Mouse (Mus musculus): Measurements from ENCODE around the gene Rrp8. TPM values are rescaled to one million over a fixed set of nuclear protein-coding genes. Genes with fewer than 3 reads are reported as not detected.
"Not testable (repeated sequence)": the region's sequence is repeated elsewhere in the genome, so short reads cannot be mapped to it uniquely, and the experiment has no call there.

The Rrp8 gene
- total RNA-seq, 2 experiments from 2014 or later: 10.1 to 15.2 TPM

- peak; percentile 94 to 98 for DNase-seq (ENCODE audit: low spot score in 2 of 2)
- intact Hi-C loops (cut with DNase I): loop anchor here (5.0 kb wide), 1 partner anchor 114 kb away; no protein-coding TSS in a partner anchor
These were observed 14.6 kb upstream of the Rrp8 start, which contains the start of gene Tpp1 for GRCm38 (mm10) chr7:105751491-105752433. Gene Tpp1, minus strand, starts transcription at chr7:105752235.

DNA sequence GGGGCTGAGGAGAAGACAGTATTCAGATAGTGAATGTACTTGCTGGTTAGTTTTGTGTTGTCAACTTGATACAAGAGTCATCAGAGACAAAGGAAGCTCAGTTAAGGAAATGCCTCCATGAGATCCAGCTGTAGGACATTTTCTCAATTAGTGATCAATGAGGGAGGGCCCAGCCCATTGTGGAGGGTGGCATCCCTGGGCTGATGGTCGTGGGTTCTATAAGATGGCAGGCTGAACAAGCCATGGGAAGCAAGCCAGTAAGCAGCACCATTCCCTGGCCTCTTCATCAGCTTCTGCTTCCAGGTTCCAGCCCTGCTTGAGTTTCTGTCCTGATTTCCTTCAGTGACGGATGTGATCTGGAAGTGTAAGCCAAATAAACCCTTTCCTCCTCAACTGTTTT, 10.6 kb upstream of the Rrp8 start:
- intact Hi-C loops (cut with DNase I): no loop called here
- DNase-seq (ENCODE audit: low spot score in 2 of 2): no peak

GRCm38 (mm10) chr7:105743926-105744590, 6.9 kb upstream of the Rrp8 start, which contains the start of gene Taf10:
Gene Taf10, minus strand, starts transcription at chr7:105744361.
- peak; percentile 84 to 87 for DNase-seq (ENCODE audit: low spot score in 2 of 2)
- intact Hi-C loops (cut with DNase I): no loop called here

GRCm38 (mm10) chr7:105743246-105743925, 6.2 kb upstream of the Rrp8 start:
- DNase-seq (ENCODE audit: low spot score in 2 of 2); intact Hi-C loops (cut with DNase I): not testable (repeated sequence)

DNA sequence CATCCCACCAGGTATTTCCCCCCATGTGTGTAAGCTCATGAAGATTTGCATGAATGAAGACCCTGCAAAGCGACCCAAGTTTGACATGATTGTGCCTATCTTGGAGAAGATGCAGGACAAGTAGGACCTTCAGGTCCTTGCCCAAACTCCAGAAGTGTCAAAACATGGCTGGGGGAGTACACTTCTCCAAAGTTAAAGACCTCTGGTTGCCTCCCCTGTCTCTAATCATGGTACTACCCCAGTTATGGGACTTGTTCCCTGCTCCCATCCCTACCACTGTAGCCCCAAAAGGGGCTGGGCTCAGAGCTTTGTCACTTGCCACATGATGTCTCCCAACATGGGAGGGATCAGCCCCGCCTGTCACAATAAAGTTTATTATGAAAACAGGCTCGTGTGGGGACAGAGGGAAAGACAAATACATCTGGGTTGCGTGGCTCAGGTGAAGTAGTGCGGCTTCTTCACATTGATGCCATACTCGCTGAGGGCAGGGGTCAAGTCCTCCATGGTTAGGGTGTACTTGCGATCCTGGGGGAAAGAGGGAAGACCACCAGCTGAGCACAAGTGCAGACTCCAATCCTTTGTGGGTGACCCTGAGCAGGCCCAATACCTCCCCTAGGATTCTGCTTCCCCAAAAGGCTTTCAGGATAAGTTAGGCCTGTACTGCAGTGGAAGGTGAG, 5.5 kb upstream of the Rrp8 start:
- intact Hi-C loops (cut with DNase I); DNase-seq (ENCODE audit: low spot score in 2 of 2): not testable (repeated sequence)

GRCm38 (mm10) chr7:105741978-105742377, 4.8 kb upstream of the Rrp8 start:
- intact Hi-C loops (cut with DNase I): no loop called here
- DNase-seq (ENCODE audit: low spot score in 2 of 2): no peak

DNA sequence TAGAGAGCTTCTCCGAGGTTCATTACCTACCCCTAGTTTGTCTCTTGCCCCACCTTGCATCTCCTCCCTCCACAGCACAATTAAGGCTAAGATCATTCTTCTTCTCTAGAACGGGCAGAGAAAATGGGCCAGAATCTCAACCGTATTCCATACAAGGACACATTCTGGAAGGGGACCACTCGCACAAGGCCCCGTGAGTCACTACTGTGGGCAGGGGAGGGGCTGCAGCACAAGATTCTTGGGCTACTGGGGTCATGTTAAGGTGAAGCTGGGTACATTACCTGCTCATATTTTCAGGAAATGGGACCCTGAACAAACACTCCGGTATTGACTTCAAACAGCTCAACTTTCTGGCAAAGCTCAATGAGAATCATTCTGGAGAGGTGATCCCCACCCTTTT, 3.7 kb upstream of the Rrp8 start:
- intact Hi-C loops (cut with DNase I): no loop called here
- no peak for DNase-seq (ENCODE audit: low spot score in 2 of 2)

- intact Hi-C loops (cut with DNase I): no loop called here
- DNase-seq (ENCODE audit: low spot score in 2 of 2): no peak
These were observed 3.1 kb upstream of the Rrp8 start for GRCm38 (mm10) chr7:105740089-105740795.

DNA sequence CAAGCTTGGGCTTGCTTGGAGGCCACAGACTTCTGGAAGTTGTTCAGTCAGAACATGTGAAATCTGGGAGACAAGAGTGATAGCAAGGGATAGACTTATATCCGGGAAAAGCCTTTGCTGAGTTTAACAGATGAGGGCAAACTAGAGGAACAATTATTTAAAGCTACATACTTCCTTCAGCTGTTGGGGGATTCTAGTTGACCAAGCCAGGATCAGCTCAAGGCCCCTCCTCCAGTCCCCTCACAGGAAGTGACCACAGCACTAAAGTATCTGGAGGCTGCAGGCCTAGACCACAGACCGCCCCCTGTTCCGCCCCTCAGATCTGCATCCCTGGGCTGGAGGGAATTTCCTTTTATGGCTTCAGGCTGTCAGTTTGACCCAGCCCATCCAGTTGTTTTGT, 1.8 kb upstream of the Rrp8 start:
- intact Hi-C loops (cut with DNase I): loop anchor here (10.0 kb wide), 2 partner anchors 94 to 184 kb away; partner anchors contain the start of genes Arfip2, Gm45799, Smpd1 and Timm10b
- no peak for DNase-seq (ENCODE audit: low spot score in 2 of 2)

- no peak for DNase-seq (ENCODE audit: low spot score in 2 of 2)
- intact Hi-C loops (cut with DNase I): loop anchor here (10.0 kb wide), 2 partner anchors 93 to 183 kb away; partner anchors contain the start of genes Arfip2, Gm45799, Smpd1 and Timm10b
These were observed 1.1 kb upstream of the Rrp8 start for GRCm38 (mm10) chr7:105738286-105738685.

DNA sequence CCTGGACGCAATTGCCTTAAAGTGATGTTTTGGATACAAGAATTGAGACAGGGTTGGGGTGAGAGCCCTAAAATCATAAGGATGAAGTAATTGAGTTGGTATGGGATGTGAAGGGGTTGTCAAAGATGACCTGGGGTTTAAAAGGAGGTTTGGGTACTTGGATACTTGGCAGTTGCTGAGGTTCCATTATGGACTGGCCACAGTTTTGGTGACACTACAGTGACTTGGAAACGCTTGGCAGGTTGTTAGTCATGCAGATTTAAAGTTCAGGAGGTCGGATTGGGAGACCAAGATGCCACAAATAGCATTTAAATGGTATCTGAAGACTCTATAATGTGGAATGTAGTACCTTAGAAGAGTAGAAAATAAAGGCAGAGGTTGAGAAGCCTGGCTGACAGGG, 463 bp upstream of the Rrp8 start:
- intact Hi-C loops (cut with DNase I): loop anchor here (2.0 to 10.0 kb wide), 3 partner anchors 73 to 183 kb away; partner anchors contain the start of genes Arfip2, Gm45799, Mrpl17 and Smpd1
- no peak for DNase-seq (ENCODE audit: low spot score in 2 of 2)

DNA sequence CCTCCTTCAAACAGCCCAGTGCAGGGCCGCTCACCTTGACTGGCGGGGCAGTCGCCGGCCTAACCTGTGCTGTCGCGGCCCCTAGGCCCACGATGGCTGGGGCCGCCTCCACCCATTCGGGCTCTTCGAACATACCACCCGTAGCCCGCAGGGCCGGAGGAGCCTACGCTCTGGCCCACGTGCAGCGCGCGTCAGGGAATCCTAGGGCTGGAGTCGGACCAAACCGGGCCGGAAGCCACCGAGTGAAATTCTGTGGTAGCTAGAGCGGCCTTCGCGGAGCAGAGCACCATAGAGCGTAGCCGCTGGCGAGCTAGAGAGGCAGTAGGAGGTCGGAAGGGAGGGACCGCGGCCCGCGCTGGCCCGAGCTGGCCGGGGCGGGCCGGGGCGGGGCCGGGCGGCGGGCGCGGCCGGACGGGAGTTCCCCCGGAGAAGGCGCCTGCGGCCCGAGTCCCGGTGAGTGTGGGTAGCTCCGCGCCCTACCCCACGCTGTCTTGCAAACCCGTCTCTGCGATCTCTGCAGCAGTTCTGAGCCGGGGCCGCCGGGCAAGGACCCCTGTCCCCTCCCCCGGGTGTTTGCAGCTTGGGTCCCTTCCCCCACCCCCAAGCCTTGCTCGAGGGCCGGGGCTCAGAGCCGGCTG, 802 bp downstream of the Rrp8 start, which contains the start of gene Ilk:
Gene Ilk, plus strand, starts transcription at position 329 of the 638 bp plus-strand sequence.
- DNase-seq (ENCODE audit: low spot score in 2 of 2): peak; percentile 91 to 93
- intact Hi-C loops (cut with DNase I): loop anchor here (2.0 to 10.0 kb wide), 3 partner anchors 74 to 182 kb away; partner anchors contain the start of genes Arfip2, Gm45799, Mrpl17 and Smpd1

GRCm38 (mm10) chr7:105735464-105735863, 1.7 kb downstream of the Rrp8 start:
- not testable (repeated sequence) for DNase-seq (ENCODE audit: low spot score in 2 of 2)
- intact Hi-C loops (cut with DNase I): loop anchor here (10.0 kb wide), 2 partner anchors 91 to 181 kb away; partner anchors contain the start of genes Arfip2, Gm45799, Smpd1 and Timm10b

GRCm38 (mm10) chr7:105734826-105735225, 2.4 kb downstream of the Rrp8 start:
- intact Hi-C loops (cut with DNase I): loop anchor here (10.0 kb wide), 2 partner anchors 90 to 180 kb away; partner anchors contain the start of genes Arfip2, Gm45799, Smpd1 and Timm10b
- DNase-seq (ENCODE audit: low spot score in 2 of 2): no peak

DNA sequence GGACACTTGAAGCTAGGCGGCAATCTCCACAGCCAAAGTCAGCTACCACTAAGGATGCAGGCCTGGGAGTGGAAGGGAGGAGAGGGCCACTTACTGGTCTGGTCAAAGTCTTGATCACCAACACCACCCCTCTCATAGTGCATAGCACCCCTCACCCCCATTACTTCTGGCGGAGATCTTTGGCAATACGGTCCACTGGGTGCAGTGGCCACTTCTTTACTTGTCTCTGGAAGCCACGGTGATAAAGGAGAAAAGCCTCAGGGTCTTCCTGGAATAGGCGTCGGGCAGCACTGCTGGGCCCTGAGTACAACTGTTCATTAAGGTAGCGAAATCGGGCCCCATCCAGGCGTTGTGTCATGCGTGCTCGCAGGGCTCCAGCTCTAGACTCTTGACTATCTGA, 3.3 kb downstream of the Rrp8 start:
- intact Hi-C loops (cut with DNase I): loop anchor here (10.0 kb wide), 2 partner anchors 89 to 179 kb away; partner anchors contain the start of genes Arfip2, Gm45799, Smpd1 and Timm10b
- no peak for DNase-seq (ENCODE audit: low spot score in 2 of 2)

DNA sequence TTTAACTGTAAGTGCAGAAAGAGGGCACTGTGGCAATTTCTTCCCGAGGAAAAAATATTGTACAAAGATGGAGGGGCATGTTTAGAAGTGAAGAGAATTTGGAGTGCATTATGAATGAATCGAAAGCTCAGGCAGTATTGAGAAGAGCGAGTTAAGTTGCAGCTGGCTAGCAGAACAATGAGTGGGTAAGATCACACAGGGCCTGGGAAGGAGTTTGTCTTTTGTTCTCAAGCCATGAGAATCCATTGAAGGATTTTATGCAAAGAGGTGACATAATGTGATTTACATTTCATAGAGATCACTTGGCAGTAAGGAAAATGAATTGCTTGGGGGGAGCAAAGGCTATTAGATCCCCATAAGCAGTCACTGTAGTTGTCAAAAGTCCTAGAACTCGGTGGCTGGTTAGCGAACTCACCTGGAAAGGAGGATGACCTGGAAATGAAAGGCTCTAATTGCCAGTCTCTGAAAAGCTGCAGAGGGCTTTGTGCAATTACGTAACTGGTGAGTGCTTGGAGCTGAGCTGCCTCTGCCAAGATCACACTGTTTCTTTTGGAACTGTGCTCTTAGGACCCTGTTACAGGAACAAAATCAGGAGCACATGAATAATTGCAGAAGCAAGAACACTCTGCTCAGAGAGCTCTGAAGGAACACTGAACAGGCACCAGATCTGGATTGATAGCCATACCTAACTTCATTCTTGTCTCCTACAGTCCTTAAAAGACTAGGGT, 8.3 kb downstream of the Rrp8 start:
- intact Hi-C loops (cut with DNase I): no loop called here
- peak in 1 of 2 experiments; percentile 64 for DNase-seq (ENCODE audit: low spot score in 2 of 2)

DNA sequence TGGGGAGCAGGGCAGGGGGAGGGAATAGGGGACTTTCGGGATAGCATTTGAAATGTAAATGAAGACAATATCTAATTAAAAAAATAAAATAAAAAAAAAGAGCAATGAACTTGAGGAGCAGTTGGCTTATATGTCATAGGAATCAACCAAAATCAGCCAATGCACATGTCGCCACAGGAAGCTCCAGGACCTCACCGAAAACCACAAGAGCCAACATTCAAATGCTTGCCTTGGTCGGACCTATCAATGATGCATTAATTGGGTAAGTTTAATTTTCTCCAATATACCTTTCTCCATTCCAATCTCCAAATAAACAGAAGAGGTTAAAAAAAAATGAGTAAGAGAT, 10.2 kb downstream of the Rrp8 start:
- no peak for DNase-seq (ENCODE audit: low spot score in 2 of 2)
- intact Hi-C loops (cut with DNase I): loop anchor here (1.0 to 2.0 kb wide), 2 partner anchors 84 to 92 kb away; partner anchors contain the start of gene Mrpl17
